Mouse (Mus musculus) left cerebral cortex, postnatal 10 days (tissue): Measurements from ENCODE around the gene Tmem253. TPM values are rescaled to one million over a fixed set of nuclear protein-coding genes. Genes with fewer than 3 reads are reported as not detected.
"Not testable (repeated sequence)": the region's sequence is repeated elsewhere in the genome, so short reads cannot be mapped to it uniquely, and the experiment has no call there.

Experiments used
- DNase-seq, 2 experiments: peaks; one replicate each; pipeline ENCODE4 v3.0.0; 2021 to 2022; ENCODE audit warnings: low spot score in 2 of 2, mixed read lengths in 1 of 2; ENCODE audit errors: extremely low spot score in 1 of 2
- intact Hi-C: fragments of 180-260 bp; cut with DNase I; formaldehyde crosslinking; loops from one replicate; pipeline ENCODE4 v1.15.1; 2025
- total RNA-seq, 2 experiments: library from RNA; stranded (reverse); gene quantifications; 2 replicates each; pipeline ENCODE4 v1.2.3; 2021

Gene Tmem253
- total RNA-seq, 2 experiments from 2014 or later, result not detected

DNA sequence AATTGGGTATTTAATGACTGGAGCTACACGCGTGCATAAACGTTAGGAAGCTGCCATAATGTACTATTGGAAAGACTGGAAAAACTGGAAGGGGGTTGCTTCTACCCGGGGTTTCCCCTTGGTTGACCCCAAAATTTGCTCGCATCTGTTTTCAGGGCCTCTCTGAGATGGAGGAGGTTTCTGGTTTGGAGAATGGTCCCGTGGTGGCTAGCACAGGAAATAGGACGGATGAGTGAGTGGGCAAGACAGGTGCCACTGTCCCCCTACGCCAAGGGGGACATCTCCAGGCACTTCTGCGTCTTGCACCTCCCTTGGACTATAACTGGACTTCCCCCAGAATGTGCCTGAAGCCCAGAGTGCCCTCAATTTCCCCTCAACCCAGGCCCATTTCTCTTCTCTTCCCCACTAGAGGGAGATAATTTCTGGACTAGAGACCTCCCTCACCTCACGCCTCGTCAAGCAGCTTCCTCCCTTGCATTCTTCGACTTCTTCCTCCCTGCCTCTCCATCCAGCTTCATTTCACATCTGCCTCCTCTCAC, 3.7 kb downstream of the Tmem253 start:
- no peak for DNase-seq
- intact Hi-C loops, result no loop called here

DNA sequence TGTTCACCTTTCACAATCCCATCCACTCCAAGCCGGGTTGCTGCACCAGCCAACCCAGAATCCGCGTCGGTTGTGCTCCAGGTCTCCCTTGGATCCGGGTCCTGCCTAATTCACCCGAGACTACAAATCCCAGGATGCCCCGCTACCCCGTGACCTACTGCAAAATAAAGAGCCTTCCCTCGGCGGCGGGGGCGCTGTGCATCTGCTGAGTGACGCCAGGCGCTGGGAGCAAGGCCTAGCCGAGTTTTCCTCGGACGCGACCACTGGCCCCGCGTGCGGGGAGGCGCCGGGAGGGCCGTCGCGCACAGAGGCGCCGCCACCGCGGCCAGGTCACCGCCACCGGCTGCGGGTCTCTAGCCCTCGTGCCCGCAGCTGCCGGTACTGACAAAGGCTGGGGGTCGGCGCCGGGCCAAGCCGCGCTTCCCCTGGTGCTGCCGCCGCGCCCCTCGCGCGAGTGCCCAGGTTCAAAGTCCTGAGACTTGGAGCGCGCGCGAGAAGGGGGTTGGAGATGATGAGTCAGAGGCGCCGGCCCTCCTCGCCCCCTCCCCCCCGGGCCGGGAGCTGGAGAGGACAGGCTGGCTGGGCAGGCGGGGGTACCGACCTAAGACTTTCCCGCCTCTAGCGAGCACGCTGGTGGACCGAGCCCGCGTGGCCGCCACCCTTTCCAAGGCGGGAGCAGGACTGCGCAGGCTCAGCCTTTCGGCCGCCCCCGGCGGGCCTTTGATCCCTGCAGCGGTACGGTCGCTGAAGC, 4.3 kb downstream of the Tmem253 start:
- intact Hi-C loops, result loop anchor here (5.0 kb wide), 2 partner anchors 112 to 137 kb away; partner anchors contain the start of gene Mettl17
- DNase-seq, result peak; percentile 98 to 99

DNA sequence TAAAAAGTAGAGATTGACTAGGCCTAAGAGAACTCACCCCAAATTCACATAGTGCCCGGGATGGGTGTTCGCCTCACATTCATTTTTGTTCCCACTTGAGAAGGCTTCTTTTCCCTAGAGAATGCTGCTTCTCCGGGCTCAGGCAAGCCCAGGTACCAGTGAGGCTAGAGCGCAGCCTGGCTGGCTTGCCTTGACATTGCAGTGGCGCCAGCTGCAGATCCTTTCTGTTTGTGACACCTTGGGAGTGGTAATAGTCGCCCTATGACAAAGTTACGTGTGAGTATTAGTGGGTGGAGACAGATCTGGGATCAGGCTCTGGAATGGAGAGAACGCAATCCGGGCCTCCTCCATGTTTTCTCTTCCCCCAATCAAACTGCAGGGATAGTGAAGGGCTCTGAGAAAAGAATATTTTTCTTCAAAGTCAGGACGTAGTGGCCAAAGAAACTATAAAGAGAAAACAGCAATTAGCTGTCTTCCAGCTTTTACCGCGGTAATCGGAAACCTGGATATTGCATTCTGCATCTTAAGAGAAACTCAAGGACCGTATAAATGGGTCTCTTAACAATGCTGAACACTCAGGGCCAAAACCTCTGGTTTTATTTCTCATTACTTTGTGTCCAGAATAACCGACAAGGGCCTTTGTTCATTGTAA, 5.2 kb downstream of the Tmem253 start, which contains the start of gene Zfp219:
Zfp219 (minus strand) TSS at position 248 of the 652 bp plus-strand sequence.
- DNase-seq, result peak in 1 of 2 experiments; percentile 84
- intact Hi-C loops, result loop anchor here (5.0 kb wide), 2 partner anchors 113 to 138 kb away; partner anchors contain the start of gene Mettl17

DNA sequence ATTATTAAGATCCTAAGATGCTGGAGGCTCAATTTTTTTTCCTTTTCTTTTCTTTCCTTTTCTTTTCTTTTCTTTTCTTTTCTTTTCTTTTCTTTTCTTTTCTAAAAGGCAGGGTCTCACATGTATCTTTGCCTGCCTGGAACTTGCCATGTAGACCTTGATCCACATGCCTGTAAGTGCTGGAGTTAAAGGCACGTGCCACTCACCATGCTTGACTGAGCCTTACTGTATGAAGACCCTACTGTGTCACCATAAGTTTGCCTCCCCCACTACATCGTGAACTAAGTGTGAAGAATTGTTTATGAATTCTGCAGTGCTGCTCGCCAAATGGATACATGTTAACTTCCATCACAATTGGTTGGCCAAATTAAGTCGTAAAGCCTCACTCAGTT, 5.7 kb downstream of the Tmem253 start:
- DNase-seq, result no peak
- intact Hi-C loops, result loop anchor here (5.0 kb wide), 2 partner anchors 114 to 139 kb away; partner anchors contain the start of gene Mettl17

DNA sequence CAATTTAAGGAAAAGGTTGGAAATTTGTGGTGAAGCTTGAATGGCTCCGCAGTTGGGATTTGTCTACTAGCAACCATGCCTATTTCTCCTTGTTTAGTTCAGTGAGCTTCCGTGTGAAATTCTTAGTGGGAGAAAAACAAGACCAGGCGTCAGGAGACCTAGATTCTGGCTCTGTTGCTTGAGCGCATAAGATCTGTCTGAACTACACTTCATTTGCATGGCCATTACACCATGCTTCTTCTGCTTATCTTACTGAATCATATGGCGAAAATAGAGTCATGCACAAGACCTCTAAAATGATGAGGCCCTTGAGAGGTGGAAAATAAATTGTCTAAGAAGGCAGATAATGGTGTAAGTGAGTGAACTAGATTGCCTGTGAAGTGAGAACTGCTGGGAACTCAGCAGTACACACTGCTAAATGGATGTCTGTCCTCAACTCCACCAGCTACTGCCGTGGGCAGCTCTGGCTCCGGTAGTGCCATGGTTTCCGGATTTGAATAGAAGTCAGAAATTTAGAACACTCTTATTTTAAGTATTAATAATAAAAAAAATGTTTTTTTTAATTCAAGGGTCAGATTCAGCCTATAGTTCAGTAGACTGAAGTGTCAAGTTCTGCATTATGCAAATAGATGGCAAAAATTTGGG, 6.2 kb downstream of the Tmem253 start:
- intact Hi-C loops, result loop anchor here (5.0 kb wide), 2 partner anchors 114 to 139 kb away; partner anchors contain the start of gene Mettl17
- DNase-seq, result no peak

DNA sequence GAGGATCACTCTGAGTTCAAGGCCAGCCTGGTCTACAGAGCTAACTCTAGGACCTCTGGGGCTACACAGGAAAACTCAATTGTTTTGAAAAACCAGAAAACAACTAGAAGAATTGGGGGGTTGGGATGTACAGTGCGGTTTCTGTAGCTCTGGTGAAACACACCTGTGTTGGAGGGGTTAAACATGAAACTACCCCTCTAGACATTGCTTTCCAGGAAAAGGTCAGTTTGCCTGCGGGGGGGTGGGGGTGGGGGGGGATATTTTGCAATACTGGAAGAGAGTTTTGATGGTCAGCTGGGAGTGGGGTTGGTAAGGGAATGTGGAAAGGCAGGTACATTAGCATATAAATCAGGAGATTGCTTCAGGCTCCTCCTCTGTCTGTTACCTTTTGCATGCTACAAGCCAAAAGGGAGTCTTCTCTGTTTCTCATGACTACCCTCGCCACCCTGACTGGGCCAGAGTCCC, 6.8 kb downstream of the Tmem253 start:
- no peak for DNase-seq
- intact Hi-C loops, result loop anchor here (5.0 kb wide), 2 partner anchors 115 to 140 kb away; partner anchors contain the start of gene Mettl17

DNA sequence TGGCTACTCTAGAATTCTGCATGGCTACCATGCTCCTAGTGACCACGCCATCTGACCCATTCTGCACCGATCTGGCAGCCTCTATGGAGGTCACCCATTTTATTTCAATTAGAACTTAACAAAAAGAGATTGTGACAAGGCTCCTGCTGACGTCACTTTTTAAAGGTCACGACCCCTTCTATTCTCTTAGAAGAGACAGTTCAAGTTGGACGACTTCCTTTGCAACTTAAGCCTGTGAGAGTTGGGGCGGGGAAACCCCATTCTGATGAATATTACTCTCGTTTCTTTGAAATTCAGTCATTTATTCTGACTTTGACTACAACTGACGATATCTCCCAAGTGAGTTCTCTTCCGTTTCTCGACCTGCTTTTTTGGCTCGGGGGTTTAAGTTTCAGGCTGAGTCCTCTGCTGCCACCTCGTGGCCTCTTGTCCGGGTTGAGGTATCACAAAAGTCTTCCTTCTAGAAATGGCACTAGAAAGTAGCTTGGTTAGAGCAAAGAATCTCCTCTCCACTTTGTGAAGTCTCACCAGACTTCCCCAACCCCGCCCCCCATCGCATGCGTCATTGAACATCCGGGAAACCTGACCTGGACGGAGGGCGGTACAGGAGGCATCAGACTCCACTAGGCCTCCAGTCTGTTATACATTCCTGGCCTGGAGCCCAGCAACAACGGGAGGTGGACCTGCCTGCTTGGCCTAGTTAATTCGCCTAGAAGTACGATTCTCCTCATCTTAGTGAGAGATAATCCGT, 7.4 kb downstream of the Tmem253 start:
- intact Hi-C loops, result loop anchor here (5.0 kb wide), 2 partner anchors 116 to 141 kb away; partner anchors contain the start of gene Mettl17
- DNase-seq, result peak; percentile 82 to 95

DNA sequence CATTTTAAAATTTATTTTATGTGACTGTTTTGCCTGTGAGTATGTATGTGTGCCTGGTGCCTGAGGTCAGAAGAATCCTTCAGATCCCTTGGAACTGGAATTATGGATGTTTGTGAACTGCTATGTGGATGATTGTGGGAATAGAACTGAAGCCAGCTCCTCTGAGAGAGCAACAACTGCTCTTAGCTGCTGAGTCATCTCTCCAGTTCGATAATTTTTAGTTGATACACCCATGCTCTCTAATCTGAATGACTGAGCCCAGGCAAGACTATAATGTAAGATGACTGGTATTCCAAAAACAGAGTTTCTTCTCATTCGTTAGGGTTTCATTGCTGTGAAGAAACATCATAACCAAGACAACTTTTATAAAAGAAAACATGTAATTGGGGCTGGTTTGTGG, 8.7 kb downstream of the Tmem253 start:
- no peak for DNase-seq
- intact Hi-C loops, result loop anchor here (5.0 kb wide), 2 partner anchors 117 to 142 kb away; partner anchors contain the start of gene Mettl17

DNA sequence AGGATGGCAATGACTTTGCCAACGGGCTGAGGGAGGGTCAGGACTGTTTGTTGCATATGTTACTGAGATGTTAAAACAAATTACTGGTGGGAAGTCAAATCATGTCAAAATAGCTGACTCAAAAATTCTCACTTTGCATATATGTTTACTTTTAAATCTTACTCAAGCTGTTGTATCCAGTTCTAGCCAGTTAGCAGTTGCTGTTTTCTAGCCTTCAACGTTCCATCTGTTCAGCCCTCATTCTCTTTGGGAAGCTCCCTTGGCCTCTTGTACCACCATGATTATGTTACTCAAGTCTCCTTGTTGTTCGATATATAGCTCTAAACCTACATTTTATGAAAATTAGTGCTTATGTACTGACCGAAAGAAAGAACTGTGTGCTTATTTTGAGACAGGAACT, 10.9 kb downstream of the Tmem253 start:
- intact Hi-C loops, result no loop called here
- no peak for DNase-seq

DNA sequence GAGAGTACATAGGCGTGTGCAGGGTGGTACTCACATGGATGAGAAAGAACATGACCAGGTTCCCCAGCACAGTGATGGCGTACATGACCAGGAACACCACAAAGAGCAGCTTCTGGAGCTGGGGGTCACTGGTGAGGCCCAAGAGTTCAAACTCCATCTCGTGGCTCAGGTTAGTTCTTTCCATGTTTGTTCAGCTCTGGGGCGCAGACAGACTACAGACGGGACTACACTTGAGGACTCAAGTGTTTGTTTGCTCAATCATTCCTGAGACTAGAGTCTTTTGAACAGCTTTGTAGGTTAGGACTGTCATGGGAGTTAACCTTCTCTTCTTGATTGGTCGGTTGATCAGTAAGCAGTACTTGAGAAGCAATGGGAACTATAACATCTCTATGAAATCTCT, 20.5 kb downstream of the Tmem253 start:
- DNase-seq, result no peak
- intact Hi-C loops, result no loop called here

DNA sequence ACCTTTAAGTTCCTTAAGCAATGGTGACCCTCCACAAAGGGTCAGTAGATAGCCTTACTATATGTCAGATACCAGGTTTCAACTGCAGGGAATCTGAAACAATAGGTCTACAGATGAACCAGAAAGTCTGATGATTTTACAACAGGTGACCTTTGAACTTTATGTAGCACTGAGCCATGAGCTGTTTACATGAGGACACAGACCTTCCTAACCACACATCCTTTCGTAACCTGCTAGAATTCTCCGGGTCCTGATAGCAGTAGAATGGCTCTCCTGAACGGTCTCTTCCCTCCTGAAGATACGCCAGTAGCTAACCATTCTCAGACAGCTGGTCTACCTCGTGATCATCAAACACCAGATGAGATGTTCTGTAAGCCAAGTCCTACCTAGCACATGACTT, 23.9 kb downstream of the Tmem253 start:
- intact Hi-C loops, result no loop called here
- DNase-seq, result no peak

DNA sequence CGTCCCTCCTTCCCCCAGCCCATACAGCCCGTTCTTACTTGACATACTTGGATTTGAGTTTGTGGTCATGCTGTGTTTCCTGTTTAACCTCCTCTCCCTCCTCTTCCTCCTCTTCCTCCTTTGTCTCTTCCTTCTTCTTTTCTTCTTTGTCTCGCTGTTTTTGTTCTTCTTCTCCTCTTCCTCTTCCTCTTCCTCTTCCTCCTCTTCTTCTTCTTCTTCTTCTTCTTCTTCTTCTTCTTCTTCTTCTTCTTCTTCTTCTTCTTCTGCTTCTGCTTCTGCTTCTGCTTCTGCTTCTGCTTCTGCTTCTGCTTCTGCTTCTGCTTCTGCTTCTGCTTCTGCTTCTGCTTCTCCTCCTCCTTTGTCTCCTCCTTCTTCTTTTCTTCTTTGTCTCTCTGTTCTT, 26.9 kb downstream of the Tmem253 start, which contains the start of gene Olfr221:
Olfr221 (minus strand) TSS at position 101 of the 400 bp plus-strand sequence.
- DNase-seq, intact Hi-C loops: not testable (repeated sequence)

DNA sequence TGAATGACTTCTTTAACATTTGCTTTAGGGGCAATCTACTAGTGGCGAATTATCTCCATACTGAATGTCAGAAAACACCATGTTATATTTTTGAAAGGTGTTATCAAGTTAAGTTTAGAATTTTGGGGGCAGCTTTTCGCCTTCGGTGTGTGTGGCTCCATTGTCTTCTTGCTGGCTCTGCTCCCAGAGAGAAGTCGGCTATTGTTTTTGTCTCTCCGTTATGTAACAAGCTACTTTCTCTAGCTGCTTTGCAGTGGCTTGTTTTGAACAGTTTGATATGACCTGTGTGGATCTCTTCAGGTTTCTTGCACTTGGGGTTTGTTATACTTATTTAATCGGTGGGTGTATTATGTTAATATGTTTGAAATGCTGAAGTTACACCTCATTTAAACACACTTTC, 28.0 kb downstream of the Tmem253 start:
- no peak for DNase-seq
- intact Hi-C loops, result no loop called here

DNA sequence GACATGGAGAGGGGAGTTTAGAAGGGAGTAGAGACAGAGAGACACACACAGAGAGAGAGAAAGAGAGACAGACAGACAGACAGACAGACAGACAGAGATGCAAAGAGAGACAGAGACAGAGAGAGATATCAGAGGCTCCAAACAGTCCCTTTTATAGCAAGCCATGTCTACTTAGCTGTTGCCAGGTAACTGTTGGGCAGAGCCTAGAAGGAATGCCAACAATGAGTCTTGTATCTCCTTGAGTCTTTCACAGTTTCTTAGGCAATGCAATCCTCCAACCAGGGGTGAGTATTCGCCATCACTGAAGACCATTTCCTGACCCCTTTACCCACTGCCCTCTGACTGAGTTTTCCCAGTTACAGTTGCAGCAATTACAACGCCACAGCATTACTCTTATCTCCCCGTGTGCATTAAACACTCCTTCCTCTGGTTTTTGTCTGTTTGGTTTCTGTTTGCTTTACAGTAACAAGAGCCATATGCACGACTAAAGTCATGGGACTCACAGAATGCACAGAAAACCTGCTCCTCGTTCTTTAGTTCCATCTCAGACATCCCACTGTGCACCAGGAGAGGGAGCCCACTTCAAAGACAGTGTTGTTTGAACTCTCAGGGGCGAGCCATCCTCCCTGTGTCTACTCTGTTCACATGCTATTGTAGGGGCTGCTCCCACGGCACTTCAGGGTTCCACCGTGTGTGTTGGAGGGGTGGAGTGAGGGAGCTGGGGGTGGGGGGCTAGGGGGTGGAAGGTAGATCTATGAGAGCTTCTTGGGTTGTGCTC, 29.6 kb downstream of the Tmem253 start:
- peak in 1 of 2 experiments; percentile 49 for DNase-seq
- intact Hi-C loops, result no loop called here

DNA sequence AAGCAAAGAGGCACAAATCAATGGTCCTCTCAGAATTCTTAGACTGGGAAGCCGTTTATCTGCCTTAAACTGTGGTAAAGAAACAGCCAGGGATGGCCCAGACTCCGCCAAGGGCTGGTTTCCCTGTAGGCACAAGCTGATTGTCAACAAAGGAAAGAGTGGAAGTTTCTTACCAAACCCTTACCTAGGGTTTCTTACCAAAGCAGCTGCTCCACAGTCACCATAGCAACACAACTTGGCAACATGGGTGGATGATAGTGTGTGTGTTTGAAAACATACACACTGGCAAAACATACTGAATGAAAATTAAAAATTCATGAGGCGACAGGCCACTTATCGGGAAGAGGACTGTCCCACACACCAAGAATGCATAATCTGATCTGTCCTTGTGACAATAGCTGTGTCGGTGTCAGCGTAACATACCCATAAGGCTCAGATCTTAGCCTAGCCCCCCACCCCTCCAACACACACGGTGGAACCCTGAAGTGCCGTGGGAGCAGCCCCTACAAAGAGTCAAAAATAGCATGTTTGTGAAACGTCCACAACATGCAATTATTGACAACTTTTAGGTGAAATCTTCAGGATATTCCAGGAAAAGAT, 30.6 kb downstream of the Tmem253 start:
- no peak for DNase-seq
- intact Hi-C loops, result no loop called here

DNA sequence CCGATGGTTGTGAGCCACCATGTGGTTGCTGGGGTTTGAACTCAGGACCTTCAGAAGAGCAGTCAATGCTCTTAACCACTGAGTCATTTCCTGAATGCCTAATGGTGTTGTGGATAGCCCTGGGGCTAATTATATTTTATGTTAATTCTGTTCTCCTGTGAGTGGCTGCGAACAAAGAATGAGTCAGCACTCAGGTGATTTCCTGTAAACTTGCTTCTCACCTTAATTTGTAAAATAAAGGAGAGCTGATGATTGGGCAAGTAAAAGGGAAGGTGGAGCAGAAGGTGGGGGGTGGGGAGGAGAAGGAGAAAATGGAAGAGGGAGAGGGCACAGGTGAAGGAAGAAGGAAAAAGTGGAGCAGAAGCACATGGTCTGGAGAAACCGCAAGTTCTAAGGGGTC, 37.3 kb downstream of the Tmem253 start:
- DNase-seq, intact Hi-C loops: not testable (repeated sequence)

DNA sequence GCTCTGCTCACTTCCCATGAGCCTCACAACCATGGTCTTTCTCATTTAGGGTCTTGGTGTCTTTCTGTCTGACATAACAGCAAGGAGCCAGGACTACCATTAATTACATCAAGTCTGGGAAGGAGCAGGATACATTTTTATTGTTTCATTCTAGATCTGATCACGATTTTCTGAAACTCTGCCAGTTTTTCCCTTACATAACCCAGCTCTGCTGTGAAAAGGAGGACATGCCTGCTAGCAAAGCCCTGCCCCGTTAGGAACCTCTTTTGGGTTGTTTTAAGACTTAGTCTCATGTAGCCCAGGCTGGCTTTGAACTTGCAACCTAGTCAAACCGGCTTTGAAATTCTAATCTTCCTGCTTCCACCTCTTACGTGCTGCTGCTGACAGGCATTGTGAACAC, 44.5 kb downstream of the Tmem253 start:
- intact Hi-C loops, result no loop called here
- no peak for DNase-seq
